Mouse (Mus musculus) ES-E14 (cell line): ENCODE measurements at regions not wholly inside any gene's neighbourhood (a gene's known extent, or its start where the extent isn't known, plus 50 kb on each side); places are given as distances from the start of the nearest gene placed in this dataset.

Source experiments
- DNase-seq: peaks from one replicate; pipeline ENCODE4 v3.0.0-alpha.2; 2013; ENCODE audit warnings: low read depth, low spot score
- H3K27ac ChIP-seq: 2 replicates; pipeline ENCODE4 v1.5.1; 2012; ENCODE audit warnings: low read depth, mild to moderate bottlenecking, low read length, moderate library complexity, mixed read lengths; ENCODE audit not compliant: poor library complexity, insufficient read depth, severe bottlenecking
- H3K36me3 ChIP-seq: 2 replicates; pipeline ENCODE4 v1.6.1; 2012; ENCODE audit warnings: mild to moderate bottlenecking, low read length, moderate library complexity, mixed read lengths; ENCODE audit not compliant: control insufficient read depth, poor library complexity, insufficient read depth, severe bottlenecking
- H3K4me1 ChIP-seq, 2 experiments: fragments of 150-350 bp in 1 of 2; sonication (generic) in 1 of 2; 2 replicates each; pipeline ENCODE4 v1.6.1; 2012; ENCODE audit warnings: low read length in 2 of 2, mild to moderate bottlenecking in 1 of 2, mixed read lengths in 1 of 2; ENCODE audit not compliant: control insufficient read depth in 2 of 2, insufficient read depth in 2 of 2, poor library complexity in 1 of 2
- H3K4me3 ChIP-seq, 2 experiments: fragments of 150-350 bp in 1 of 2; sonication (generic) in 1 of 2; 2 replicates each; pipeline ENCODE4 v1.5.1; 2012; ENCODE audit warnings: low read length in 2 of 2, low read depth in 1 of 2, mild to moderate bottlenecking in 1 of 2, mixed read lengths in 1 of 2; ENCODE audit not compliant: insufficient read depth in 1 of 2, poor library complexity in 1 of 2, severe bottlenecking in 1 of 2
- H3K9ac ChIP-seq: 2 replicates; pipeline ENCODE4 v1.6.1; 2012; ENCODE audit warnings: low read depth, mild to moderate bottlenecking, low read length, mixed read lengths; ENCODE audit not compliant: poor library complexity, insufficient read depth, severe bottlenecking
- H3K9me3 ChIP-seq: fragments of 150-350 bp; sonication (generic); 2 replicates; pipeline ENCODE4 v1.6.1; 2012; ENCODE audit warnings: low read depth, mild to moderate bottlenecking, low read length; ENCODE audit not compliant: control insufficient read depth, insufficient read depth
- CHD2 ChIP-seq: IDR thresholded peaks from 2 replicates; pipeline ENCODE4 v1.6.1; 2014; ENCODE audit warnings: mild to moderate bottlenecking, low read depth, low read length, inconsistent platforms
- HCFC1 ChIP-seq: IDR thresholded peaks from 2 replicates; pipeline ENCODE4 v1.6.1; 2012; ENCODE audit warnings: low read length, inconsistent platforms, borderline replicate concordance; ENCODE audit not compliant: insufficient read depth
- MAFK ChIP-seq: IDR thresholded peaks from 2 replicates; pipeline ENCODE4 v1.6.1; 2014; ENCODE audit warnings: mild to moderate bottlenecking, low read depth, low read length, inconsistent platforms; ENCODE audit not compliant: insufficient read depth
- ZC3H11A ChIP-seq: IDR thresholded peaks from 2 replicates; pipeline ENCODE4 v1.6.1; 2012; ENCODE audit warnings: low read depth, mild to moderate bottlenecking, inconsistent platforms, low read length, borderline replicate concordance
- ZNF384 ChIP-seq: IDR thresholded peaks from 2 replicates; pipeline ENCODE4 v1.6.1; 2012; ENCODE audit warnings: low read depth, low read length, inconsistent platforms
- in situ Hi-C, 2 experiments: fragments of 600-800 bp; cut with MboI; formaldehyde crosslinking; loops; one replicate each; pipeline ENCODE4 v1.15.1; 2025; ENCODE audit warnings: low sequenced_read_pairs in 2 of 2, inconsistent platforms in 1 of 2; ENCODE audit not compliant: unreplicated experiment in 2 of 2

GRCm38 (mm10) chr3:53372887-53373286 lies 90.2 kb downstream of the Nhlrc3 start:
- in situ Hi-C loops = no loop called here
- Histone ChIP-seq H3K4me1 (no peaks in the 10 kb centered on the region), H3K9ac (no peak overlapping the region), H3K4me3 (no peak overlapping the region), H3K27ac (no peak overlapping the region), H3K9me3 (no peaks in the 10 kb centered on the region), H3K36me3 (no peaks in the 10 kb centered on the region)
- DNase-seq = no peak
- TF ChIP-seq HCFC1 = no peak
- TF ChIP-seq MAFK = no peak
- TF ChIP-seq ZC3H11A = no peak
- no peak for TF ChIP-seq CHD2
- no peak for TF ChIP-seq ZNF384

GRCm38 (mm10) chr3:53371910-53372309 lies 91.2 kb downstream of the Nhlrc3 start:
- TF ChIP-seq ZNF384 (no peak), MAFK (no peak), HCFC1 (no peak), CHD2 (no peak), ZC3H11A (no peak)
- peak; percentile 27 for DNase-seq
- H3K4me1 ChIP-seq = no peaks in the 10 kb centered on the region
- no peak overlapping the region for H3K27ac ChIP-seq
- H3K9ac ChIP-seq = no peak overlapping the region
- no peak overlapping the region for H3K4me3 ChIP-seq
- H3K36me3 ChIP-seq = no peaks in the 10 kb centered on the region
- in situ Hi-C loops = no loop called here
- no peaks in the 10 kb centered on the region for H3K9me3 ChIP-seq

GRCm38 (mm10) chr3:53361202-53361601 lies 101.9 kb downstream of the Nhlrc3 start:
- Histone ChIP-seq H3K4me3 (no peak overlapping the region), H3K9ac (no peak overlapping the region), H3K36me3 (no peaks in the 10 kb centered on the region), H3K27ac (no peak overlapping the region), H3K9me3 (no peaks in the 10 kb centered on the region), H3K4me1 (no peaks in the 10 kb centered on the region)
- in situ Hi-C loops = no loop called here
- TF ChIP-seq ZNF384 (0 out of 2 replicates have a peak, but pooled peaks have one; percentile 23), MAFK (peak; percentile 86), ZC3H11A (no peak)
- DNase-seq = no peak

GRCm38 (mm10) chr3:53353693-53354092 lies 109.4 kb downstream of the Nhlrc3 start:
- Histone ChIP-seq H3K9ac (no peak overlapping the region), H3K36me3 (no peaks in the 10 kb centered on the region), H3K4me3 (no peak overlapping the region), H3K9me3 (no peaks in the 10 kb centered on the region), H3K4me1 (no peaks in the 10 kb centered on the region), H3K27ac (no peak overlapping the region)
- no peak for DNase-seq
- in situ Hi-C loops = no loop called here
- TF ChIP-seq ZC3H11A = no peak
- no peak for TF ChIP-seq ZNF384
- TF ChIP-seq HCFC1 = no peak
- no peak for TF ChIP-seq MAFK
- no peak for TF ChIP-seq CHD2

- Histone ChIP-seq H3K27ac (no peak overlapping the region), H3K9ac (no peak overlapping the region), H3K4me1 (no peaks in the 10 kb centered on the region), H3K4me3 (no peak overlapping the region), H3K36me3 (no peaks in the 10 kb centered on the region), H3K9me3 (no peaks in the 10 kb centered on the region)
- TF ChIP-seq ZNF384 = no peak
- no peak for DNase-seq
- in situ Hi-C loops = no loop called here
Observed at GRCm38 (mm10) chr3:53353282-53353681, 109.8 kb downstream of the Nhlrc3 start.
